Mouse (Mus musculus) kidney, embryonic 16.5 days (tissue): ENCODE data around the gene Polr1e. TPM values are rescaled to one million over a fixed set of nuclear protein-coding genes. Genes with fewer than 3 reads are reported as not detected.

Experiments
- polyA plus RNA-seq: library from polyadenylated mRNA; unstranded; fragments of >200 nt; fragmentation: Nextera tagmentation; extraction: Ambion mirVana; gene quantifications from 2 replicates; pipeline ENCODE4 v1.2.1, GENCODE M21; 2015

Polr1e gene
- polyA plus RNA-seq, 1 experiment from 2014 or later = 39.9 TPM

Other genes with a start within 250 kb of the Polr1e start
- gene Grhpr, start 37.2 kb upstream of the Polr1e start, polyA plus RNA-seq = 115 and 124 TPM in 2 replicates
- gene Zbtb5, start 6.2 kb upstream of the Polr1e start, polyA plus RNA-seq = 25.2 and 27.9 TPM in 2 replicates
- 17.9 and 19.2 TPM in 2 replicates for gene Fbxo10, start 66.0 kb downstream of the Polr1e start, polyA plus RNA-seq
- gene Tomm5, start 89.5 kb downstream of the Polr1e start, polyA plus RNA-seq = 238 and 253 TPM in 2 replicates
- gene Frmpd1, start 166.3 kb downstream of the Polr1e start, polyA plus RNA-seq = 0.30 and 0.41 TPM in 2 replicates